ENCODE assay signal across 13 mouse cellular contexts in the genomic region with DNA sequence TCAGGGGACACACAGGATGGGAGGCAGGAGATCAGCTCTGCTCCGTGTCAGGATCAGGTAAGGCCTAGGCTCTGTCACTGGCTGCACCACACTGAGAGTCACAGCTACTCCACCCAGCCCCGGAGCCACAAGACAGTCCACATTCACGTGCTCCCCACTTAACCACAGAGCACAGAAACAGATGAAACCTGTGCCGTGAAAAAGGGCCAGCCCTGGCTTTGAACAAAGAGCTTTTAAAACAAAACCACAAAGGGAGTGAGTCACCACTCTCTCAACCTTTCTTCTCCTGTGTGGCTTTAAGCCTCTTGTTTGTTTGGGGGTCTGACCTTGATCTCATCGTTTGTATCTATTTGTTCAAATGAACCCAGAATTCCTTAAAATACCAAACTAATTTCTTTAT.
DNase-seq lines count a peak whose midpoint lies in the region; ATAC-seq and TF ChIP-seq lines count a peak whose summit lies in the region.
"Had no signal": no experiment of that assay in that cellular context is flagged by ENCODE, and none has a peak within 500 bp of the region (broad histone marks: within the 10 kb centered on the region; RNA-seq: fewer than 3 reads in every experiment).

No protein-coding gene starts in this region.

- no peaks in the 10 kb centered on the region for H3K36me3 ChIP-seq in thymus, adult 2 months (ENCODE audit: control insufficient read depth, insufficient read depth, low read length)
- H3K36me3 ChIP-seq in myocyte (ENCODE audit: control insufficient read depth, insufficient read depth): no peaks in the 10 kb centered on the region
- H3K36me3 ChIP-seq: G1E; limb, embryonic 12.5 days had no signal

- H3K79me2 ChIP-seq in myocyte (ENCODE audit: control insufficient read depth, insufficient read depth): no peaks in the 10 kb centered on the region

- TF ChIP-seq CTCF in thymus, adult 2 months (IDR thresholded peaks at IDR 0.05; ENCODE audit: borderline replicate concordance, control insufficient read depth, extremely low read depth, insufficient read depth, low read length, poor library complexity): no peak

- TF ChIP-seq POLR2A in thymus, adult 2 months (IDR thresholded peaks at IDR 0.05; ENCODE audit: control insufficient read depth, extremely low read depth, insufficient read depth, low read length, poor library complexity): no peak
- TF ChIP-seq POLR2A in myocyte (IDR thresholded peaks at IDR 0.05; ENCODE audit: insufficient read length, low read depth): no peak

- no peak overlapping the region for H3K27ac ChIP-seq in thymus, adult 2 months (ENCODE audit: control insufficient read depth, insufficient read depth, low read length)
- H3K27ac ChIP-seq: limb, embryonic 12.5 days had no signal

- peak; percentile 6 for DNase-seq in thymus, adult 2 months
- no peak for DNase-seq in thymus, postnatal 10 days (ENCODE audit: low spot score in 2 of 2)
- peak; percentile 46 for DNase-seq in c-Kit-positive CD71-negative TER-119-negative erythroid progenitor cells, embryonic 14.5 days (ENCODE audit: low read depth)
- DNase-seq in thymus, postnatal 4 days: peak; percentile 8
- DNase-seq in heart, adult 11 months: no peak
- no peak for DNase-seq in left cerebral cortex, adult 8-10 months (ENCODE audit: low spot score in 2 of 2)
- DNase-seq: gastrocnemius, postnatal 14 days had no signal

- H3K4me3 ChIP-seq in thymus, adult 2 months (ENCODE audit: control insufficient read depth, insufficient read depth, low read length): no peak overlapping the region
- no peak overlapping the region for H3K4me3 ChIP-seq in myocyte
- H3K4me3 ChIP-seq: limb, embryonic 12.5 days had no signal

- peaks cover 2% of the 10 kb centered on the region; the same call in 1 of the 2 replicates for H3K4me1 ChIP-seq in thymus, adult 2 months (replicated peaks; ENCODE audit: control insufficient read depth, insufficient read depth, low read length)
- H3K4me1 ChIP-seq: limb, embryonic 12.5 days had no signal

- no peak overlapping the region for H3ac ChIP-seq in myocyte (ENCODE audit: control insufficient read depth, insufficient read length)

- 3% methylated on average over 5 of the region's 5 CpGs for WGBS in thymus, adult 2 months

- ATAC-seq in frontal cortex, adult (ENCODE audit: low TSS enrichment): no peak
- ATAC-seq: forebrain, embryonic 16.5 days; hindbrain, embryonic 16.5 days had no signal

- peak overlapping the region; percentile 20 for H3K4me2 ChIP-seq in myocyte (ENCODE audit: low read depth)
- H3K4me2 ChIP-seq: limb, embryonic 12.5 days had no signal

- no peaks in the 10 kb centered on the region for H3K27me3 ChIP-seq in thymus, adult 2 months (ENCODE audit: control insufficient read depth, insufficient read depth, low read length)
- no peaks in the 10 kb centered on the region for H3K27me3 ChIP-seq in myocyte (ENCODE audit: control insufficient read depth, insufficient read depth, insufficient read length)
- H3K27me3 ChIP-seq: limb, embryonic 12.5 days had no signal

TF ChIP-seq in myocyte, 11 proteins besides CTCF, POLR2A, EP300 and RAD21:
- TF ChIP-seq MAX (IDR thresholded peaks at IDR 0.05; ENCODE audit: low read depth) (no peak), USF1 (IDR thresholded peaks at IDR 0.05; ENCODE audit: low read depth) (no peak), CEBPB (IDR thresholded peaks at IDR 0.05; ENCODE audit: insufficient read depth, poor library complexity, severe bottlenecking) (no peak), TCF3 (IDR thresholded peaks at IDR 0.05; ENCODE audit: insufficient read length, low read depth) (no peak), MYOG (IDR thresholded peaks at IDR 0.05; ENCODE audit: control insufficient read depth in 1 of 3, insufficient read depth in 1 of 3, insufficient read length in 2 of 3, low read depth in 2 of 3) (peak in 1 of 3 experiments; percentile 66), MYOD1 (IDR thresholded peaks at IDR 0.05; ENCODE audit: control insufficient read depth in 1 of 3, insufficient read length in 2 of 3, low read depth in 2 of 3) (peak in 2 of 3 experiments; percentile 21 to 62), E2F4 (IDR thresholded peaks at IDR 0.05; ENCODE audit: insufficient read depth) (no peak), SRF (IDR thresholded peaks at IDR 0.05; ENCODE audit: control insufficient read depth, insufficient read length, low read depth) (no peak), TCF12 (IDR thresholded peaks at IDR 0.05; ENCODE audit: insufficient read depth, poor library complexity, severe bottlenecking) (no peak), REST (IDR thresholded peaks at IDR 0.05; ENCODE audit: insufficient read depth, insufficient read length) (no peak), POLR2AphosphoS2 (IDR thresholded peaks at IDR 0.05; ENCODE audit: insufficient read length, low read depth) (no peak)

Comparison
In these comparisons a context has a peak if more than half of its experiments do, and no peak if none do; other contexts are left out.
1. DNase-seq: peak in thymus, adult 2 months (single experiment), c-Kit-positive CD71-negative TER-119-negative erythroid progenitor cells, embryonic 14.5 days (single experiment) and thymus, postnatal 4 days (single experiment); none in thymus, postnatal 10 days (0 of 2), heart, adult 11 months (single experiment) and left cerebral cortex, adult 8-10 months (0 of 2).